Mouse (Mus musculus) neural tube, embryonic 11.5 days (tissue): ENCODE results near the gene Dennd5b. TPM values are rescaled to one million over a fixed set of nuclear protein-coding genes. Genes with fewer than 3 reads are reported as not detected.

Source experiments
- ATAC-seq: fragments of 200-750 bp; cut with Nextera tagmentation; 2 replicates; pipeline ENCODE4 v1.8.0; 2017; ENCODE audit warnings: moderate number of reproducible peaks, mild to moderate bottlenecking, moderate TSS enrichment, moderate library complexity; ENCODE audit not compliant: insufficient read depth, low FRiP score, low TSS enrichment
- DNase-seq: peaks from one replicate; pipeline ENCODE4 v3.0.0-alpha.2; 2015; ENCODE audit warnings: low spot score
- H3K27ac ChIP-seq: fragments of 300-500 bp; sonication (generic); 2 replicates; pipeline ENCODE4 v1.5.1; 2014; ENCODE audit warnings: low read depth, mild to moderate bottlenecking, low read length
- H3K27me3 ChIP-seq: fragments of 300-500 bp; sonication (generic); 2 replicates; pipeline ENCODE4 v1.6.1; 2014; ENCODE audit warnings: mild to moderate bottlenecking, low read length, mixed read lengths; ENCODE audit not compliant: control insufficient read depth, insufficient read depth
- H3K36me3 ChIP-seq: fragments of 300-500 bp; sonication (generic); 2 replicates; pipeline ENCODE4 v1.6.1; 2014; ENCODE audit warnings: mild to moderate bottlenecking, low read length, moderate library complexity, mixed read lengths; ENCODE audit not compliant: control insufficient read depth, insufficient read depth
- H3K4me1 ChIP-seq: fragments of 300-500 bp; sonication (generic); 2 replicates; pipeline ENCODE4 v1.6.1; 2014; ENCODE audit warnings: low read length, mixed read lengths; ENCODE audit not compliant: control insufficient read depth, insufficient read depth
- H3K4me2 ChIP-seq: fragments of 300-500 bp; sonication (generic); 2 replicates; pipeline ENCODE4 v1.6.1; 2014; ENCODE audit warnings: low read depth, mild to moderate bottlenecking, moderate library complexity
- H3K4me3 ChIP-seq: fragments of 300-500 bp; sonication (generic); 2 replicates; pipeline ENCODE4 v1.5.1; 2014; ENCODE audit warnings: low read depth, low read length
- H3K9ac ChIP-seq: fragments of 300-500 bp; sonication (generic); 2 replicates; pipeline ENCODE4 v1.6.1; 2014; ENCODE audit warnings: mild to moderate bottlenecking, low read length
- H3K9me3 ChIP-seq: fragments of 300-500 bp; sonication (generic); 2 replicates; pipeline ENCODE4 v1.6.1; 2016; ENCODE audit warnings: low read length; ENCODE audit not compliant: control insufficient read depth
- WGBS: fragments of 180-500 bp; shearing (Covaris S2); extraction: QIAGEN DNeasy Blood & Tissue Kit; methylation state at CpG from one replicate; pipeline ENCODE4 v1.1.7; 2014; 5-methylcytosine and 5-hydroxymethylcytosine counted together
- polyA plus RNA-seq: library from polyadenylated mRNA; unstranded; fragments of >200 nt; fragmentation: Nextera tagmentation; extraction: Ambion mirVana; gene quantifications from 2 replicates; pipeline ENCODE4 v1.2.1, GENCODE M21; 2014

Dennd5b gene
- polyA plus RNA-seq, 1 experiment from 2014 or later = 14.6 TPM

DNA sequence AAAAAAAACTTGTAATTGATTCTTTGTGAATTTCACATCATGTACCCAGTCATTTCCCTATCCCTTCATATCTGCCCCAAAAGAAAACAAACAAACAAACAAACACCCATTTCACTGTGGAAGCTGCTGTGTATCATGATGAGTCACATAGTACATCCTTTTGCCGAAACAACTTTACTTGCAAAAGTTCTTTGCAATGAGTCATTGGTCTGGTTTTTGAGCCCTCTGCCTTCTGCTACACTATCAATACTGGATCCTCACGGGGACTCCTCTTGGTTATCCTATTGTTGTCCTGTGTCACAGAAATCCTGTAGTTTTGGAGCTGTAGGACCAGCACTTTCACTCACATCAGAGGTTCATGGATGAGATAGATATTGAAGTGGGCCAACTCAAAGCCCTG lies 7.4 kb upstream of the Dennd5b start:
- H3K4me2 ChIP-seq = no peak overlapping the region
- no peak overlapping the region for H3K27ac ChIP-seq
- no peaks in the 10 kb centered on the region for H3K27me3 ChIP-seq
- 71% methylated on average over 2 of the region's 2 CpGs for WGBS
- H3K36me3 ChIP-seq = no peaks in the 10 kb centered on the region
- no peaks in the 10 kb centered on the region for H3K4me1 ChIP-seq
- no peak overlapping the region for H3K4me3 ChIP-seq
- no peaks in the 10 kb centered on the region for H3K9me3 ChIP-seq
- ATAC-seq = no peak
- H3K9ac ChIP-seq = no peak overlapping the region
- DNase-seq = no peak

DNA sequence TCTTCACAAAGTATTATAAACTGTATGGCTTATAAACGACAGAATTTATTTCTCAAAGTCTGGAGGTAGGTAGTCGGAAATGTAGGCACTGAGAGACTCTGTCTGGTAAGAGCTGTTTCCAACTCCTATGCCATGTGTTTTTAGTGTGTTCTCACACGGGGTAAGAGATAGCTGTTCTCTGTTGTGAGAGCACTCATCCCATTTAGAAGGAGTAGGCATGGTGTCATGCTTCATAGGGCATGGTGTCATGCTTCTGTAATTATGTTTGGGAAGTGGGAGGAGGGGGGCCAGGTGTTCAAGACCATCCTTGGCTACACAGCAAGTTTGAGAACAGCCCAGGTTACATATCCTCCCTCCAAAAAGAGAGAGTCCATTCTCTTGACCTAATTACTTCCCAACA lies 6.1 kb upstream of the Dennd5b start:
- no peak overlapping the region for H3K4me2 ChIP-seq
- H3K9ac ChIP-seq = no peak overlapping the region
- no peaks in the 10 kb centered on the region for H3K36me3 ChIP-seq
- DNase-seq (no peak), ATAC-seq (no peak)
- no peaks in the 10 kb centered on the region for H3K27me3 ChIP-seq
- 77% methylated on average over 3 of the region's 3 CpGs for WGBS
- H3K27ac ChIP-seq = no peak overlapping the region
- H3K4me1 ChIP-seq = no peaks in the 10 kb centered on the region
- H3K9me3 ChIP-seq = no peaks in the 10 kb centered on the region
- H3K4me3 ChIP-seq = no peak overlapping the region

DNA sequence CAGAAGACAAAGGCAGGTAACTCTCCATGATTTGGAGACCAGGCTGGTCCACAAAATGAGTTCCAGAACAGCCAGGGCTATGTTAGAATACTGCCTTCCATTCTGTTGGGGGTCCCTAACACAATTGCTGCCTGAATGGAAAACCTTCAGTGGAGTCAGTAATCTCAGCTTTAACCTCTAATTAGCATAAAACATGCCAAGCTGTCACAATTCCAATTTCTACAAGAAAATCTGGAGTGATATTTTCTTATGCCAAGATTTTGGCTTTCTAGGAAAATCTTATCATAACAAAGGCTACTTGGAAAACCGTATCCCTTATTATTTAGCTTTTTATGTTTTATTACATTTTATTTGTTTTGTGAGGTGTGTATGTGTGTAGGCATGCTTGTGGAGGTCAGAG lies 2.0 kb upstream of the Dennd5b start:
- H3K9ac ChIP-seq = no peak overlapping the region
- no peak overlapping the region for H3K4me3 ChIP-seq
- no peaks in the 10 kb centered on the region for H3K4me1 ChIP-seq
- no peaks in the 10 kb centered on the region for H3K9me3 ChIP-seq
- H3K4me2 ChIP-seq = no peak overlapping the region
- DNase-seq = no peak
- WGBS = 92% methylated on average over 1 of the region's 1 CpGs
- no peaks in the 10 kb centered on the region for H3K27me3 ChIP-seq
- no peaks in the 10 kb centered on the region for H3K36me3 ChIP-seq
- ATAC-seq = no peak
- no peak overlapping the region for H3K27ac ChIP-seq

DNA sequence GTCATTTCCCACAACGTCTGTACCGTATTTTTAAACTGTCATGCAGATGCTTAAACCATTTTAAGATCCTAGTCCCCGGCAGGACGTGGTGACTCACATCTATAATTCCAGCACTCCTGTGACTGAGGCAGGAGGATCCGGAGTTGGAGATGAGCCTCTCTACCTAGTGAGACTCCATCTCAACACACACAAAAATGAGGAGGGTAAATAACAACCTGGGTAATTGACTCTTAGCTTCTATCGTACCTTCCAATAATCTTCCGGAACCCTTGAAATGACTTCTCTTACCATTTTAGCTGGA lies 413 bp upstream of the Dennd5b start:
- H3K4me3 ChIP-seq = peak overlapping the region; percentile 89
- DNase-seq = no peak
- H3K27ac ChIP-seq = peak overlapping the region; percentile 97; the same call in 1 of the 2 replicates
- 11% methylated on average over 7 of the region's 7 CpGs for WGBS
- no peaks in the 10 kb centered on the region for H3K36me3 ChIP-seq
- H3K4me2 ChIP-seq = peak overlapping the region; percentile 66
- H3K9ac ChIP-seq = peak overlapping the region; percentile 97
- no peaks in the 10 kb centered on the region for H3K9me3 ChIP-seq
- no peaks in the 10 kb centered on the region for H3K27me3 ChIP-seq
- H3K4me1 ChIP-seq = no peaks in the 10 kb centered on the region
- ATAC-seq = peak; percentile 28; the same call in 1 of the 2 replicates

DNA sequence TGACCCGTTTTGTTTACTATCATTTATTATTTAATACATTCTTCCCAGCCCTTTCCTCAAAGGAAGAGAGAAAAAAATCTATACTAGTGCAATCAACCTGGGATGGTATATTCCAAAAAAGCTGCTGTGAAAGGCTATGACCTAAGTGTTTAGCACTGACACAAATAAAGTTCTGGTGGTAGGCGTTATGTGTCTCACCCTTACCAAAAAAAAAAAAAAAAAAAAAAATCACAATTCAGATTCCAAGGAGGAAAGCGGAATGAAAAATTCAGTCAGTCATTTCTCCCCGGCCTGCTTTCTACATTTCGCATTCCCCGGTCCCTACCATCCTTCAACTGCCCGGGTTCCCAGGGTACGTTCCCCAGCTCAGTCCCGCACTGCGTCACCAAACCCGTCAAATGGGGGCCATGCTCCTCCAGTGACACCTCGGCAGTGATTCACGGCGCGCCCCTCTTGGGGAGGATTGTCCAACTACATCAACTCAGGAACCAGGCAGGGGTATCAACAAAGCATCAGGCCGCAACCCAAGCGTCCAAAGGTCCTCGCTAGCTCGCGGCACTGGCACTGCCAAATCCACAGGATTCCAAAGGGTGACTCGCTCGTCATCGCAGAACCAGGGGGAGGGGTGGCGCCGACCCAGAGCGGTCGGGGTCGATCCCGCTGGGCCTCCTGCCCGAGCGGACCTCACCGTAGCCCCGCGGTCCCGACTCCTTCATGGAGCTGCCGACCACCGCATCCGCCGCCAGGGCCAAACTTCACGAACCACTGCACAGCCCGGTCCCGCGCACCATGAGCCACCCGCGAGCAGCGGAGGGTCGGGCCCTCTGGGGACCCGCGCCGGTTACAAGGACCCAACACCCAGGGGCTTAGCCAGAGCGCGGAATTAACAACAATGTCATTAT lies 1.1 kb downstream of the Dennd5b start:
- no peaks in the 10 kb centered on the region for H3K9me3 ChIP-seq
- peak overlapping the region; percentile 97 for H3K9ac ChIP-seq
- peak; percentile 67 for ATAC-seq
- 1% methylated on average over 52 of the region's 52 CpGs for WGBS
- peak overlapping the region; percentile 89 for H3K4me3 ChIP-seq
- peak overlapping the region; percentile 66 for H3K4me2 ChIP-seq
- no peaks in the 10 kb centered on the region for H3K27me3 ChIP-seq
- no peaks in the 10 kb centered on the region for H3K36me3 ChIP-seq
- H3K4me1 ChIP-seq = no peaks in the 10 kb centered on the region
- DNase-seq = peak; percentile 77
- peak overlapping the region; percentile 97 for H3K27ac ChIP-seq

DNA sequence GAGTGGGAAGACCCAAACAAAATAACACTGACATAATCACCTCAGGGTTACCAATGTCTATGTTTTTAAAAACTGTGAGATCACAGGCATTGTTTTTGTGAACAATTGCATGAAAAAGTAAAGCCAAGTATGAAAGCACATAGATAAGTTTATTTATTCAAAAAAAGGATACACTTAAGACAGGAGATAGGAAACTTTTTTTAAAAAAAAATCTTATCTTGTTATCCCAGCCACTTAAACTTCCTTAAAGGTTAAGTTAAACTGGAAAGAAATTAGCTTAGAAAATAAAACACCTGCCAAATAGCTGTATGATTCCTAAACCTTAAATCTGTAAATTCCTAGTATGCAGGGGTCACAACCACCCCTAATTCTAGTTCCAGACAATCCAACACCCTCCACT lies 2.5 kb downstream of the Dennd5b start:
- H3K4me1 ChIP-seq = no peaks in the 10 kb centered on the region
- H3K4me3 ChIP-seq = no peak overlapping the region
- no peak overlapping the region for H3K9ac ChIP-seq

DNA sequence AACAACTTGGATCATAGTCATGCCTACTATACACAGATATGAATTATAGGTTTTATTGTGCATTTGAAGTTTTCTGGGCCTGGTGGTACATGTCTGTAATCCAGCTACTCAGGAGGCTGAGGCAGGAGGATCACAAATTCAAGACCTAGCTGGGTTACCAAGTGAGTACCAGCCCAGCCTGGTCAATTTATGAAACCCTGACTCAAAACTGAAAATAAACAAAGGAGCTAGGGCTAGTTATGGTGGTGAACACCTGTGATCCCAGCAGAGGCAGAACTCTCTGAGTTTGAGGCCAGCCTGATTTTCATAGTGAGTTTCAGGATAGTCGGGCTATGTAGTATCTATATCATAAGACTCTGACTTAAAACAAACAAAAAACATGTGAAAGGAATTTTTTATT lies 4.2 kb downstream of the Dennd5b start:
- WGBS = 94% methylated on average over 1 of the region's 1 CpGs
- Histone ChIP-seq H3K4me1 (no peaks in the 10 kb centered on the region), H3K4me2 (no peak overlapping the region), H3K27me3 (no peaks in the 10 kb centered on the region), H3K36me3 (no peaks in the 10 kb centered on the region), H3K4me3 (no peak overlapping the region), H3K27ac (no peak overlapping the region), H3K9me3 (no peaks in the 10 kb centered on the region), H3K9ac (no peak overlapping the region)
- DNase-seq = no peak
- ATAC-seq = no peak

More for the DNA sequence above, 2.5 kb downstream of the Dennd5b start:
- H3K27ac ChIP-seq = no peak overlapping the region
- no peak overlapping the region; the same call in 1 of the 2 replicates for H3K4me2 ChIP-seq
- DNase-seq (no peak), ATAC-seq (no peak)
- H3K36me3 ChIP-seq = no peaks in the 10 kb centered on the region
- no peaks in the 10 kb centered on the region for H3K9me3 ChIP-seq
- H3K27me3 ChIP-seq = no peaks in the 10 kb centered on the region

DNA sequence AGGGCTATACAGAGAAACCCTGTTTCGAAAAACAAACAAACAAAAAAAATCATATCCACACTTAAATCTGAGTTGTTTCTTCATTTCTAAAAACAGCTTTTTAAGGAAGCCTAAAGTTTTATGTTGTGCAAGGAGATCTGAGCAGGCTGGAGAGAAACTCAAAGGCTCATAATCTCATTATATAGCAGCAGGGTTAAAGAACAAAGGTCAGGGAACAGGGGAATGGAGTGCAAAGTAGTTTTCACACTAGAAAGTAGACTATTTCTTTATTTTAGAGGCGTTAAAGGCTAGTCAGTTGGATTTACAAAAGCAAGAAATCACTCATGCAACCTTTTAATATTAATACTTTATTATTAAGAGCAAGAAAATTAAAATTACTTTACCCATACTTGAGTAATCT lies 5.2 kb downstream of the Dennd5b start:
- ATAC-seq = no peak
- Histone ChIP-seq H3K27me3 (no peaks in the 10 kb centered on the region), H3K4me1 (no peaks in the 10 kb centered on the region), H3K9me3 (no peaks in the 10 kb centered on the region), H3K9ac (no peak overlapping the region), H3K27ac (no peak overlapping the region), H3K4me2 (no peak overlapping the region), H3K4me3 (no peak overlapping the region), H3K36me3 (no peaks in the 10 kb centered on the region)
- no peak for DNase-seq
- WGBS = 87% methylated on average over 2 of the region's 2 CpGs

DNA sequence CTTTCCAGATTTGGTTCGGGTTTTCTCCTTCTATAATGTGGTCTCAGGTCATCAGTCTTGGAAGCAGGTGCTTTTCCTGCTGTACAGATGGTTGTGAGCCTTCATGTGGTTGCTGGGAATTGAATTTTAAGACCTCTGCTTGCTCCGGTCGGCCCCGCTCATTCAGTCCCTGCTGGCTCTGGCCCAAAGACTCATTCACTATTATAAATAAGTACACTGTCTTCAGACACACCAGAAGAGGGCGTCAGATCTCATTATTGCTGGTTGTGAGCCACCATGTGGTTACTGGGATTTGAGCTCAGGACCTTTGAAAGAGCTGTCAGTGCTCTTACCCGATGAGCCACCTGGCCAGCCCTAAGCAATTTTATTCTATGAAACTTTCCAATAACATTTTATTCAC lies 6.1 kb downstream of the Dennd5b start:
- no peaks in the 10 kb centered on the region for H3K4me1 ChIP-seq
- H3K4me3 ChIP-seq = no peak overlapping the region
- no peaks in the 10 kb centered on the region for H3K9me3 ChIP-seq
- WGBS = 86% methylated on average over 6 of the region's 6 CpGs
- H3K9ac ChIP-seq = no peak overlapping the region
- ATAC-seq (no peak), DNase-seq (no peak)
- no peaks in the 10 kb centered on the region for H3K36me3 ChIP-seq
- H3K27me3 ChIP-seq = no peaks in the 10 kb centered on the region
- H3K4me2 ChIP-seq = no peak overlapping the region
- H3K27ac ChIP-seq = no peak overlapping the region
